Mouse (Mus musculus): ENCODE results near the gene Ncor2.

The Ncor2 gene

GRCm38 (mm10) chr5:125148686-125149085 lies 30.3 kb downstream of the Ncor2 start:
- DNase-seq (ENCODE audit: low read depth, low spot score): no peak

DNA sequence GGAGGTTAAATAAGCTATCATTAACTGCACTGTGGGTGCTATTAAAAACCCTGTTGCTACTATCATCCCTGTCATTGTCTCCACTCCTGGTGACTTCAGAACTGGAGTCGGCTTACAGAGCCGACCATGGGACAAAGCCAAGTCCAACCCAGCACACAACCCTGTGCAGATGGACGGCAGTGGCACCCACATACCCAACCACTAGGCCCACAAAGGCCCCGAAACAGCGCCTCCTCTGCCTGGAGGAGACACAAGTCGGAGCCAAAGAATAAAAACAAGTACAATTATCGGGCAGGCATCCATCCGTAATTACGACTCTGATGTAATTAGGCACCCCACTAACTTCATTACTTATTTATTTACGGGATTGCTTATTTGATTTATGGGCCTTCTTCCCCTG lies 30.8 kb downstream of the Ncor2 start:
- DNase-seq (ENCODE audit: low read depth, low spot score): no peak

- no peak for DNase-seq (ENCODE audit: low read depth, low spot score)
Measured at GRCm38 (mm10) chr5:125147124-125147523, 31.9 kb downstream of the Ncor2 start.

DNA sequence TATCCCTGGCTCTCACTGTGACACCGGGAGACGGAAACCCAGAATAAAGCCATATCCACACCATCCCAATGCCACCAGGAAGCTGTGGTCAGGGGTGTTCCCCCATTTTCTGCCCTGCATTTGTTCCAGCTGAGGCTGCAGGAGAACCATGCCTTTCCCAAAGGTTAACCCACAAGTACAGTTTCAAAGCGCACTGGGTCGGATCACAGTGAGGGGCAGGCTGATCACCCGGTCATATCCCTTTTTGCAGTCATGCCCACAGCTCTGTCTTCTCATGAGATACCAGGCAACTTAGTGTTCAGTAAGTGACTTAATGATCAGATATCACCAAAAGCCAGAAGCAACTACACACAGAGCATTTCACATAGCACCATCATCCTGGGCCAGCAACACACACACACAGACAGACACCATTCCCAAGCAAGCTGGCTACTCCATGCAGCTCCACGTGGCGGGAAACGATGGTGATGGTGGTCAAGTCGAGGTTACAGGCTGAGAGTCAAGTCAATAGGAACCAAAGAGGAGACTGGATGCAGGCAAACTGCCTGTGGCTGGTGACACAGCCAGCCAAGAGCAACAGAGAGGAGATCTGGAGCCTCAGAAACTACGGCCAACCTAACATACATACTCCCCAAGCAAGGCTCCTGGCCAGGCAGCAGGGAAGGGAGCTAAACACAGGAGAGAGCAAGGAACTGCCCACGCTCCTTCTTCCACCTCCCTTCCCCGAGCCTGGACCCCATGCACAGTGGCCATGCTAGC lies 35.7 kb downstream of the Ncor2 start:
- DNase-seq (ENCODE audit: low read depth, low spot score): no peak

DNA sequence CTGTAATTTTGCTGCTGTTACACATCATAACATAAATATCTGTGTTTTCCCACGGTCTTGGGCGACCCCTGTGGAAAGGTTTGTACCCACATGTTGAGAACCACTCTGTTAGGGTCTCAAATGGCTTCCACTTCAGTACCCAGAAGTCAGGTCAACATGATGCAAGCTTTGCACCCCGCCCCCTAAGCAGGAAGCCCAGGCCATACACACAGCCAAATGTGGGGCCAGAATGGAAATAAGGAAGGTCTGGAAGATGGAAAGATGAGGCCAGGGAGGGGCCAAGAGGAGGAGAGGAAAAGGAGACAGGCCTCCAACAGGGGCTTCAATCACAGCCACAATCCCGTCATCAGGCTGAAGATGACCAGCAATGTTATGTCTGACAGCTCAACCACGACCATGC lies 37.1 kb downstream of the Ncor2 start:
- no peak for DNase-seq (ENCODE audit: low read depth, low spot score)

DNA sequence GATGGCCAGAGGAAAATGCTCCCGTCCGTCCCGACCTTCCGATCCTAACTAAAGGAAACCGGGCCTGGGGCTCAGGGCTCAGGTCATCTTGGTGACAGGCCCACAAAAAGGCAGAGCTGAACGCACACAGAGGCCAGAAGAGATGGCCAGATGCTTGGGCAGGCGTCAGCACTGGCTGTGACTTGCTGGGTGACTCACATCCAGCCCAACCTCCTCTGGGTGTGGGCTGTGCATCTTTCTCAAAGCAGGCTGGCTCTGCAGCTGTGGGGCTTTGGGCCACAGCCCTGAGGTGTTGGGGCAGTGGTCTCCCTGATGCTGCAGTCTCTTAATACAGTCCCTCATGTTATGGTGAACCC lies 37.5 kb downstream of the Ncor2 start:
- no peak for DNase-seq (ENCODE audit: low read depth, low spot score)

- peak; percentile 17 for DNase-seq (ENCODE audit: low read depth, low spot score)
Measured at GRCm38 (mm10) chr5:125140832-125141524, 38.0 kb downstream of the Ncor2 start.

- DNase-seq (ENCODE audit: low read depth, low spot score): no peak
Measured at GRCm38 (mm10) chr5:125140151-125140699, 38.8 kb downstream of the Ncor2 start.

GRCm38 (mm10) chr5:125139669-125140068 lies 39.4 kb downstream of the Ncor2 start:
- no peak for DNase-seq (ENCODE audit: low read depth, low spot score)

GRCm38 (mm10) chr5:125138841-125139430 lies 40.1 kb downstream of the Ncor2 start:
- DNase-seq (ENCODE audit: low read depth, low spot score): no peak

DNA sequence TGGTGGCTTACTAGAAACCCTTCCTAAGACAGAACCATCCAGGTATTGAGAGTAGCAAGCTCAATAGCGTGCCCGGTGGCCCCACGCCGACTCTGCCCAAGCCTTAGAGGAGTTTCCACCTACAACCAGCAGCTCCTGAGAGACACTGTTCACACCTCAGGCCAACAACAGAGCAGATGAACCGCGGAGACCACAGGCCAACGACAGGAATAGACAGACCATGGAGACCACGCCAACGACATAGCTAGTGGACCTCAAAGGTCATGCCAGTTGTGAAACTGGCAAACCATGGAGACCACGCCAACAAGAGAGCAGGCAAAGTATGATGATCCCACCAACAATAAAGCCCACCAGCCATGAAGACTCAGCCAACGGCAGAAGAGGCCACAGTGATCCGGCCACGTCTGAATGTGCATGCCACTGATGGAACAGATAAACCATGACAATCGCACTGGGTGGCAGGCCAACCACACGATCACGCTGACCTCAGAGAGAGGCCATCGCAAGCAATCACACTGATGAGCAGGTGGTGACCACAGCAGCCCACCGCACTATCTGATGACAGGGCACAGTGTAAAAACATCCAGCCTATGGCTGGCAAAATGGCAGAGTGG lies 41.2 kb downstream of the Ncor2 start:
- DNase-seq (ENCODE audit: low read depth, low spot score): no peak

DNA sequence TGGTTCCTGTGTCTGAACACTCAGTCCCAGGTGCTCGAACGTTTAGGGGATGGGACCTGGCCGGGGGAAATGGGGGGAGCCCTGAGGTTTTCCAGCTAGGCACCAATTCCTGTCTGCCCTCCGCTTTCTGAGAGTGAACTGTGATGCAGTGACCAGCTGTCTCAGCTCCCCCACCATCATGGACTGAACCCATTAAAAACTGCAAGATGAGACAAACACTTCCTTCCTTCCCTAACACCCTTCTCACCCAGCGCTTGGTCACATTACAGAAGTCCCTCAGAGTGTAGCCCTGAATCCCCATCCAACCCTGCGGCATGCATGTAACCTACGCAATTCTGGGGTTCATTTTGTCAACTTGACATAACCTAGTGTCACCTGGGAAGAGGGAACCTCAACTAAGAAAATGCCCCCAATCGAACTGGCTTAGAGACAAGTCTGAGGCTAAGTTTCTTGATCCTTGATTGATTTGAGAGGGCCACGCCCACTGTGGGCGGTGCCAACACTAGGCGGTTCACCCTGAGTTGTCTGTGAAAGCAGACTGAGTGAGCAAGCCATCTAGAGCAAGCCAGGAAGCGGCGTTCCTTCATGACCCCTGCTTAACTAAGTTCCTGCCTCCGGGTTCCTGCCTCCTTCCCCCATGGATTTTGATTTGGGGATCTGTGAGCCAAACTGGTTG lies 41.9 kb downstream of the Ncor2 start:
- DNase-seq (ENCODE audit: low read depth, low spot score): peak; percentile 47

DNA sequence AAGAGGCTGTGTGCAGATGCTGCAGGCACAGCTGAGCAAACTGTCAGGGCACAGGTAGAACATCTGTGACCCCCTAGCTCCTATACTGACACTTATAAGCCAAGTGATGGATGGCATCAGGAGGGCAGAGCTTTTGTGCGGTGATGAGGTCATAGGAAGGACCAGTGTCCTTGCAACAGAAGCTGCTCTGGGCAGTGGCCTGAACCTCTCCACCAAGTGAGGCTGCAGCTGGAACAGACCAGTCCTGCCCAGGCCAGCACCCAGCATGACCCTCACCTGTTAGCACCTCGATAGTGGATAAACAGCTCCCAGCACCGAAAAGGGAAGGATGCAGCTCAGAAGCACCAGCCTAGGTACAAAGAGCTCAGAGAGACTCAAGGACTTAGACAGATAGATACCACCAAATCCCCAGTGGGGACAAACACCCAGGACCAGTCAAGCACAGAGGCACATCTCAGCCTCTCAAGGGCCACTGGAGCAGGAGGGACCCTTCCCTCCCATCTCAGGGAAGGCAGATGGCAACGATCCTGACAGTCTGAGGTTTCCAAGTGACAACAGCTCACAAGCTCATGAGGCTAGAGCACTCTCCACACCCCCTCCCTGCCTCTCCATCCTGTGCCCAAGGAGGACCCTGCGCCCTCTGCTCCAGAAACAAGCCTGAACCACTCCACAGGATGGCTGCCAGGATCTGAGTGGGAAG lies 42.6 kb downstream of the Ncor2 start:
- no peak for DNase-seq (ENCODE audit: low read depth, low spot score)

GRCm38 (mm10) chr5:125134795-125135468 lies 44.1 kb downstream of the Ncor2 start:
- no peak for DNase-seq (ENCODE audit: low read depth, low spot score)

- no peak for DNase-seq (ENCODE audit: low read depth, low spot score)
Measured at GRCm38 (mm10) chr5:125134391-125134790, 44.6 kb downstream of the Ncor2 start.

- peak; percentile 20 for DNase-seq (ENCODE audit: low read depth, low spot score)
Measured at GRCm38 (mm10) chr5:125133651-125134050, 45.4 kb downstream of the Ncor2 start.

GRCm38 (mm10) chr5:125132566-125133260 lies 46.3 kb downstream of the Ncor2 start:
- no peak for DNase-seq (ENCODE audit: low read depth, low spot score)

DNA sequence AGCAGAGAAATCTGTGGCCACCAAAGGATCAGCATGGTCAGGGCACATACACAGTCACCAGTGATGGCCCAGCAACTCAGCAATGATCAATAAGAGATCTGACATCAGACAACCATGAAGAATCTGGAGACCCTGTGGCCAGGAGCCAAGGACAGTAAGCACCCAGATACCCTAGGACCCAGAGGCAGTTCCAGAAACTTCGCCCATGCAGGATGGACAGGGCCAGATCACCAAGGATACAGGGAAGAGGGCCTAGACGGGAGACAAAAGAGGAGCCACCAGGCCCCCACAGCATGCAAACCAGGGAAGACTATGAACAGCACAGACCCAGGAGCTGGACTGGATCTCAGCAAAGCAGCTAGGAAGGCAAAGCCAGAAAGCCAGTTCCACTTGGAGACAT lies 47.0 kb downstream of the Ncor2 start:
- no peak for DNase-seq (ENCODE audit: low read depth, low spot score)

- no peak for DNase-seq (ENCODE audit: low read depth, low spot score)
Measured at GRCm38 (mm10) chr5:125130406-125130805, 48.6 kb downstream of the Ncor2 start.

DNA sequence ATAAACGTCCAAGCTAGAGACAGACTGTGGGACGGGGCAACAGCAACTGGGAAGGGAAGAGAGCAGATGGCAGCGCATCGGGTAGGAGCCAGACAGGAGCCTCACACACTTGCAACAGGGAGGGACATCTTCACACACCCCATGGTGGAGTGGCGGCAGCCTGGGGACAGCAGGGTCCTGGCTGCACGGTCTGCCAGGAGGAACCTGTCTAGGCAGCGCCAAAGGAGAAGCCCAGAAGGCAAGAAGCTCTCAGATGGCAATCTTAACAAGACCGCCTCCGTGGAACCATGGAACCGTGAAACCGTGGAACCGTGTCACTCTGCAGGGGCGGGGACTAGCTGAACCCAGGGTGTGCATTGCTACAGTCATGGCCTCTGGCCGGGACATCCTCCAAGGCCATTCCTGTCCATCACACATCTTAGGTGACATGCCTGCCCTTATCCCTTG lies 50.1 kb downstream of the Ncor2 start:
- DNase-seq (ENCODE audit: low read depth, low spot score): no peak

Measured in CD4-positive, CD25-positive, alpha-beta regulatory T cell, adult 2 months (primary cell).